Mouse (Mus musculus) frontal cortex, adult (tissue): ENCODE results near the gene Filip1.

Experiments
- ATAC-seq: cut with Nextera tagmentation; 2 replicates; pipeline ENCODE4 v1.9.2; 2017; ENCODE audit warnings: mild to moderate bottlenecking, moderate library complexity, mixed read lengths; ENCODE audit not compliant: low TSS enrichment

Gene Filip1

GRCm38 (mm10) chr9:79912971-79913370 is 99.7 kb downstream of the Filip1 start:
- no peak for ATAC-seq

- no peak for ATAC-seq
Measured at GRCm38 (mm10) chr9:79910166-79910565, 102.5 kb downstream of the Filip1 start.

- ATAC-seq, result no peak
Measured at GRCm38 (mm10) chr9:79898815-79899214, 113.8 kb downstream of the Filip1 start.

- ATAC-seq, result no peak
Measured at GRCm38 (mm10) chr9:79894665-79895064, 118.0 kb downstream of the Filip1 start.

GRCm38 (mm10) chr9:79893841-79894612 is 118.6 kb downstream of the Filip1 start:
- no peak for ATAC-seq

- no peak for ATAC-seq
Measured at GRCm38 (mm10) chr9:79892183-79892582, 120.5 kb downstream of the Filip1 start.

GRCm38 (mm10) chr9:79890488-79890887 is 122.2 kb downstream of the Filip1 start:
- ATAC-seq, result no peak

GRCm38 (mm10) chr9:79889132-79889531 is 123.5 kb downstream of the Filip1 start:
- ATAC-seq, result no peak

GRCm38 (mm10) chr9:79885244-79886210 is 127.1 kb downstream of the Filip1 start:
- ATAC-seq, result no peak

GRCm38 (mm10) chr9:79883139-79883538 is 129.5 kb downstream of the Filip1 start:
- no peak for ATAC-seq

GRCm38 (mm10) chr9:79880031-79880430 is 132.6 kb downstream of the Filip1 start:
- no peak for ATAC-seq

GRCm38 (mm10) chr9:79875522-79876131 is 137.0 kb downstream of the Filip1 start:
- peak; percentile 67 for ATAC-seq

GRCm38 (mm10) chr9:79872598-79872997 is 140.1 kb downstream of the Filip1 start:
- no peak for ATAC-seq

GRCm38 (mm10) chr9:79869512-79869911 is 143.1 kb downstream of the Filip1 start:
- ATAC-seq, result no peak

- ATAC-seq, result no peak
Measured at GRCm38 (mm10) chr9:79865998-79866397, 146.7 kb downstream of the Filip1 start.

- ATAC-seq, result no peak
Measured at GRCm38 (mm10) chr9:79862544-79862943, 150.1 kb downstream of the Filip1 start.

- no peak for ATAC-seq
Measured at GRCm38 (mm10) chr9:79847099-79847498, 165.6 kb downstream of the Filip1 start.

- no peak for ATAC-seq
Measured at GRCm38 (mm10) chr9:79842615-79843014, 170.0 kb downstream of the Filip1 start.

- no peak for ATAC-seq
Measured at GRCm38 (mm10) chr9:79842028-79842427, 170.6 kb downstream of the Filip1 start.

GRCm38 (mm10) chr9:79831294-79831693 is 181.4 kb downstream of the Filip1 start:
- ATAC-seq, result no peak

- ATAC-seq, result no peak
Measured at GRCm38 (mm10) chr9:79830874-79831273, 181.8 kb downstream of the Filip1 start.
